Comparison of ENCODE assay signal across 11 mouse cellular contexts in the genomic region with DNA sequence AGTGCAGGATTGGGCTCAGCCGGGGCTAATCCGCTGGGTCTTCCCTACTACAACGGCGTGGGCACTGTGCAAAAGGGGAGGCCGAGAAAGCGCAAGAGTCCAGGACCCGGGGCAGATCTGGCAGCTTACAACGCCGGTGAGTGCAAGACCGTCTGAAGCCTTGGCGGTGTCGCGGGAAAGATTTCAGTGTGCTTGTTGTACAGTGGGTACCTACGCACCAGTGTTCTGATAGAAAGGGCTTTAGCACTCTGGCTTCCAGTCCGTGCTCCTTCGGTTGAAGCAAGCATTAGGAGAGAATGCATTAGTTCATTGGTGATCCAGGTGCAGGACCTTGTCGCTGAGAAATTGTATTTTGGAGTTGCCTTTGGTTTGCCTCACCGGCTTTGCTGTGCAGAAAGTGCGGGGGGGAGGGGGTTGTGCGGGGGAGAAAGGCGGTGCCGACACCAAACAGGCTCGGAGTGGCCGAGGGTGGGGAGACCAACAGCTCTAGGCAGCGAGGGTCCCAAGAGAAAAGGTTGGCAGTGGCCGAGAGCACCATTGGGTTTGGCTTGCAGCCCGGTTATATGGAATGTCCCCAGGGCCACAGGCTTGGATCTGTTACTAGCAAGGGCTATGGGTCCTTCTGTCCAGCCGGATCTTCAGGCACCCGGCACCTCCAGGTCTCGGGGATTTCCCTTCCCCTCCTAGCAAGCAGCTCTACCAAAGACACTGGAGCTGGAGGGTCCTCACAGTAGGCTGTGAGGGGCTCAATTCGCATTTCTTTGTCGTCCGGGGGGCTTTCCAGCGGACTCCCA. TPM values are rescaled to one million over a fixed set of nuclear protein-coding genes. Genes with fewer than 3 reads are reported as not detected.
DNase-seq lines count a peak whose midpoint lies in the region; ATAC-seq and TF ChIP-seq lines count a peak whose summit lies in the region.
"Had no signal": no experiment of that assay in that cellular context is flagged by ENCODE, and none has a peak within 500 bp of the region (broad histone marks: within the 10 kb centered on the region; RNA-seq: fewer than 3 reads in every experiment).

No protein-coding gene starts in this region.

- no peak for ATAC-seq in limb, embryonic 14.5 days (ENCODE audit: low FRiP score, low read depth)

- no peaks in the 10 kb centered on the region for H3K9me3 ChIP-seq in forebrain, embryonic 10.5 days
- no peaks in the 10 kb centered on the region for H3K9me3 ChIP-seq in limb, embryonic 14.5 days (ENCODE audit: control insufficient read depth, low read length)

- peaks cover 100% of the 10 kb centered on the region for H3K27me3 ChIP-seq in forebrain, embryonic 10.5 days (ENCODE audit: poor library complexity, severe bottlenecking)
- H3K27me3 ChIP-seq in limb, embryonic 14.5 days (ENCODE audit: control insufficient read depth, insufficient read depth, low read length), result peaks cover 63% of the 10 kb centered on the region

- H3K4me2 ChIP-seq in limb, embryonic 14.5 days (replicated peaks; ENCODE audit: low read depth, low read length, severe bottlenecking), result peak overlapping the region; percentile 93

- H3K27ac ChIP-seq in forebrain, embryonic 10.5 days, result peak overlapping the region; percentile 96
- H3K27ac ChIP-seq in limb, embryonic 14.5 days (replicated peaks; ENCODE audit: low read depth, low read length), result no peak overlapping the region
- H3K27ac ChIP-seq in olfactory bulb, adult 2 months (ENCODE audit: insufficient read depth, low read depth, low read length), result no peak overlapping the region

- WGBS in forebrain, embryonic 10.5 days, result under 1% methylated on average over 34 of the region's 34 CpGs
- WGBS in limb, embryonic 14.5 days, result 2% methylated on average over 34 of the region's 34 CpGs
- WGBS in olfactory bulb, adult 2 months, result 3% methylated on average over 34 of the region's 34 CpGs

- H3K4me1 ChIP-seq in forebrain, embryonic 10.5 days, result peaks cover 77% of the 10 kb centered on the region
- H3K4me1 ChIP-seq in limb, embryonic 14.5 days (ENCODE audit: control insufficient read depth, insufficient read depth, low read length), result peaks cover 21% of the 10 kb centered on the region
- peaks cover 29% of the 10 kb centered on the region for H3K4me1 ChIP-seq in olfactory bulb, adult 2 months (ENCODE audit: control insufficient read depth, insufficient read depth, low read length)

- H3K36me3 ChIP-seq in forebrain, embryonic 10.5 days (replicated peaks), result peaks cover 70% of the 10 kb centered on the region
- no peaks in the 10 kb centered on the region for H3K36me3 ChIP-seq in limb, embryonic 14.5 days (ENCODE audit: control insufficient read depth, insufficient read depth, low read length)

- TF ChIP-seq CTCF in olfactory bulb, adult 2 months (IDR thresholded peaks at IDR 0.05; ENCODE audit: insufficient read depth, low read depth, low read length), result no peak

- H3K4me3 ChIP-seq in forebrain, embryonic 10.5 days, result peak overlapping the region; percentile 68
- H3K4me3 ChIP-seq in limb, embryonic 14.5 days (replicated peaks; ENCODE audit: low read length), result peak overlapping the region; percentile 74
- peak overlapping the region; percentile 27 for H3K4me3 ChIP-seq in olfactory bulb, adult 2 months (ENCODE audit: insufficient read depth, low read depth, low read length)

- peak; percentile 36 to 48 for DNase-seq in layer of hippocampus, postnatal 36 days
- DNase-seq in layer of hippocampus, adult 9-11 months, result no peak
- DNase-seq in forebrain, embryonic 10.5 days (ENCODE audit: extremely low spot score, low spot score), result peak; percentile 68
- DNase-seq in limb, embryonic 14.5 days (ENCODE audit: low spot score), result no peak
- no peak for DNase-seq in frontal cortex, adult 2 months (ENCODE audit: extremely low spot score in 1 of 2, low spot score in 1 of 2)
- DNase-seq in ovary, postnatal 36 days (ENCODE audit: low spot score), result no peak
- no peak for DNase-seq in adrenal gland, postnatal 14 days
- DNase-seq: lung, postnatal 14 days; right cerebral cortex, postnatal 25 days had no signal

- no peak for TF ChIP-seq POLR2A in limb, embryonic 14.5 days (IDR thresholded peaks at IDR 0.05; ENCODE audit: borderline replicate concordance, extremely low read depth, insufficient read depth, insufficient read length)
- TF ChIP-seq POLR2A in olfactory bulb, adult 2 months (IDR thresholded peaks at IDR 0.05; ENCODE audit: insufficient read depth, low read depth, low read length), result no peak

- peak overlapping the region; percentile 58 for H3K9ac ChIP-seq in limb, embryonic 14.5 days (ENCODE audit: low read depth, low read length, severe bottlenecking)

RNA-seq across cellular contexts. Expression of a gene that starts 15.8 kb away (rescaled TPM):
- total RNA-seq in layer of hippocampus, postnatal 36 days (2021), result 100 to 1,000 TPM in 1 of 2 experiments, 10 to 100 TPM in 1; 94.7 to 107 TPM
- 108 and 115 TPM in 2 replicates for polyA plus RNA-seq in forebrain, embryonic 10.5 days (2016; fragmentation: Nextera tagmentation; extraction: Ambion mirVana)
- polyA plus RNA-seq in limb, embryonic 14.5 days (2012; rRNA removed), result 27.5 and 37.0 TPM in 2 replicates
- 8.7 and 11.4 TPM in 2 replicates for polyA plus RNA-seq in limb, embryonic 14.5 days (2014; fragmentation: Nextera tagmentation; extraction: Ambion mirVana)
- polyA plus RNA-seq in olfactory bulb, adult 2 months (2012; ENCODE audit: insufficient read depth, insufficient read length, low replicate concordance, missing spikeins), result not detected in 2 replicates
- polyA plus RNA-seq in frontal cortex, adult 2 months (2012; rRNA removed), result 60.4 and 64.0 TPM in 2 replicates
- 0.41 and 1.0 TPM in 2 replicates for total RNA-seq in adrenal gland, postnatal 14 days (2021)
- total RNA-seq: hematopoietic stem cell, adult 5-6 weeks had no signal

Comparison
In these comparisons a context has a peak if more than half of its experiments do, and no peak if none do; other contexts are left out.
1. DNase-seq: peak in layer of hippocampus, postnatal 36 days (2 of 2) and forebrain, embryonic 10.5 days (single experiment); none in layer of hippocampus, adult 9-11 months (single experiment), limb, embryonic 14.5 days (single experiment), frontal cortex, adult 2 months (0 of 2), ovary, postnatal 36 days (single experiment) and adrenal gland, postnatal 14 days (single experiment).
2. Peak in every context shown above with its lines, with median percentiles within 50 percentile points of each other: H3K4me3 ChIP-seq.